Mouse (Mus musculus) midbrain, postnatal 0 days (tissue): Measurements from ENCODE around the gene R3hdml. TPM values are rescaled to one million over a fixed set of nuclear protein-coding genes. Genes with fewer than 3 reads are reported as not detected.
"Not testable (repeated sequence)": the region's sequence is repeated elsewhere in the genome, so short reads cannot be mapped to it uniquely, and the experiment has no call there.

Experiments
- ATAC-seq: fragments of 200-750 bp; cut with Nextera tagmentation; 2 replicates; pipeline ENCODE4 v1.8.0; 2017; ENCODE audit warnings: moderate number of reproducible peaks, mild to moderate bottlenecking, moderate TSS enrichment, moderate library complexity; ENCODE audit not compliant: low FRiP score
- DNase-seq: peaks from one replicate; pipeline ENCODE4 v3.0.0-alpha.2; 2015; ENCODE audit warnings: low spot score
- H3K27ac ChIP-seq: fragments of 300-500 bp; sonication (generic); 2 replicates; pipeline ENCODE4 v1.5.1; 2014; ENCODE audit warnings: low read depth, mild to moderate bottlenecking, low read length, mixed read lengths
- H3K27me3 ChIP-seq: fragments of 300-500 bp; sonication (generic); 2 replicates; pipeline ENCODE4 v1.6.1; 2014; ENCODE audit warnings: low read length, control low read depth, mixed read lengths; ENCODE audit not compliant: insufficient read depth
- H3K36me3 ChIP-seq: fragments of 300-500 bp; sonication (generic); 2 replicates; pipeline ENCODE4 v1.6.1; 2014; ENCODE audit warnings: low read length, control low read depth, mixed read lengths; ENCODE audit not compliant: insufficient read depth
- H3K4me1 ChIP-seq: fragments of 300-500 bp; sonication (generic); 2 replicates; pipeline ENCODE4 v1.6.1; 2014; ENCODE audit warnings: mild to moderate bottlenecking, control low read depth, antibody characterized with exemption, low read length, mixed read lengths; ENCODE audit not compliant: insufficient read depth
- H3K4me2 ChIP-seq: fragments of 300-500 bp; sonication (generic); 2 replicates; pipeline ENCODE4 v1.6.1; 2014; ENCODE audit warnings: low read depth, mild to moderate bottlenecking, low read length, mixed read lengths; ENCODE audit not compliant: poor library complexity, severe bottlenecking
- H3K4me3 ChIP-seq: fragments of 300-500 bp; sonication (generic); 2 replicates; pipeline ENCODE4 v1.5.1; 2014; ENCODE audit warnings: low read depth, mild to moderate bottlenecking, low read length, moderate library complexity
- H3K9ac ChIP-seq: fragments of 300-500 bp; sonication (generic); replicated peaks from 2 replicates; pipeline ENCODE4 v1.6.1; 2014; ENCODE audit warnings: mild to moderate bottlenecking, low read length, moderate library complexity, mixed read lengths; ENCODE audit not compliant: poor library complexity, severe bottlenecking
- H3K9me3 ChIP-seq: fragments of 300-500 bp; sonication (generic); 2 replicates; pipeline ENCODE4 v1.6.1; 2016; ENCODE audit warnings: low read length, control low read depth
- CTCF ChIP-seq: IDR thresholded peaks from 2 replicates; pipeline ENCODE4 v1.5.1; 2016; ENCODE audit warnings: antibody characterized with exemption, mild to moderate bottlenecking
- WGBS: fragments of 180-500 bp; shearing (Covaris S2); extraction: QIAGEN DNeasy Blood & Tissue Kit; methylation state at CpG from one replicate; pipeline ENCODE4 v1.1.7; 2014; 5-methylcytosine and 5-hydroxymethylcytosine counted together
- polyA plus RNA-seq: library from polyadenylated mRNA; unstranded; fragments of >200 nt; fragmentation: Nextera tagmentation; extraction: Ambion mirVana; gene quantifications from 2 replicates; pipeline ENCODE4 v1.2.1, GENCODE M21; 2015
- total RNA-seq: library from RNA; depleted of rRNA; stranded (reverse); fragments of >200 nt; gene quantifications from 2 replicates; pipeline ENCODE4 v1.2.3, GENCODE M21; 2014

R3hdml gene
- total and polyA plus RNA-seq, 2 experiments from 2014 or later: 0.38 to 0.70 TPM

DNA sequence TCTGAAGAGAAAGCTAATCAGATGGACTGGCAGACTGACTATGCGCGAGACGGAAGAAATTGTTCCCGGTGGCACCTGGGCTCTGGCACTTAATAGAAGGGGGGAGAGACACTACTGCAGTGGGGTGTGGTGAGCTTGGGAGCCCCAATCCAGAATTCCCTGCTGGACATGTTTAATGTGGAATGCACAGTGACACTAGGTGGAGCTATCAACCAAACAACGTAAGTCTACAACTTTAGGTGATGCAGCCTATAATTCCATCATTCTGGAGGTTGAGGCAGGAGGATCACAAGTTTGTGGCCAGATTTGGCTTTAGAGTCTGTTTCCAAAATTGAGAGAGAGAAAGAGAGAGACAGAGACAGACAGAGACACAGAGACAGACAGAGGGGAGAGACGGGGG is 39.4 kb upstream of the R3hdml start:
- no peak overlapping the region for H3K9ac ChIP-seq
- DNase-seq (no peak), ATAC-seq (no peak)
- no peaks in the 10 kb centered on the region for H3K9me3 ChIP-seq
- WGBS: 86% methylated on average over 6 of the region's 6 CpGs
- no peaks in the 10 kb centered on the region for H3K4me1 ChIP-seq
- no peak overlapping the region for H3K27ac ChIP-seq
- peaks cover 42% of the 10 kb centered on the region for H3K36me3 ChIP-seq
- no peak overlapping the region for H3K4me3 ChIP-seq
- no peaks in the 10 kb centered on the region for H3K27me3 ChIP-seq
- no peak overlapping the region for H3K4me2 ChIP-seq
- peak; percentile 59 for TF ChIP-seq CTCF

- H3K27me3 ChIP-seq: 0 out of 2 replicates have a peak, but pooled peaks cover 1% of the 10 kb centered on the region
- no peak overlapping the region for H3K27ac ChIP-seq
- DNase-seq (no peak), ATAC-seq (no peak)
- H3K4me3 ChIP-seq: no peak overlapping the region
- no peaks in the 10 kb centered on the region for H3K9me3 ChIP-seq
- H3K9ac ChIP-seq: no peak overlapping the region
- H3K36me3 ChIP-seq: peaks cover 38% of the 10 kb centered on the region
- WGBS: 91% methylated on average over 13 of the region's 13 CpGs
- peaks cover 1% of the 10 kb centered on the region; the same call in 1 of the 2 replicates for H3K4me1 ChIP-seq
- no peak for TF ChIP-seq CTCF
- H3K4me2 ChIP-seq: no peak overlapping the region
Measured at GRCm38 (mm10) chr2:163453378-163453777, 38.7 kb upstream of the R3hdml start.

DNA sequence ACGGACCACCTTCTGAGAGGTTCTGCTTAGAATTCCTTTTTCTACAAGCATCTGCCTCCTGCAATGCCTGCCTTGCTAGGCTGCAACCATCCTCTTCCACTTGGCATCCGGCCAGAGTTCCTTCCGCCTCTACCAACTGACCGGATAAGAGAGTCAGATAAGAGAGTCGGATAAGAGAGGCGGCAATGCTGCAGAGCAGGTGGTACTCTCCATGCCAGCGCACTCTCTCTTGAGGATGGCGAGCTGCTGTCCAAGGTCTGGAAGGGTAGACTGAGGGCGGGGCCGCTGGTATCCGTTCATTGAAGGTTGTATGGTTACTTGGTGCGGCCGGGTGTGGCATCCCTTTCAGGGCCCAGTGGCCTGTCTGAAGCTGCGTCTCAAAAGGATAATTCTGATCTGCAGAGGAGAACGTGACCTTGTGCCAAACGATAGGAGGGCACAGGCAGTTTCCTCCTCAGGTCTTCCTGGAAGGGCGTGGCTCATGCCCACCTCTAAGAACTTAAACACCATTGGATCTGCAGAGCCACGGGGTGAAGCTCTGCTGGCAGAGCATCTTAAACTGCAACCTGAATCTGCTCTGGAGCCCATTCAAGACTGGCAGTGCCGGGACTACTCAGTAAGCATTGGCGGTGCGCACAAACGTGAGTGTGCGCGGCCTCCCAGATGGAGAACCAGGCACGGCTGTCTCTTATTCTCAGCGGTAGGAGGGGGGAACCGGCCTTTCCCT is 33.4 kb upstream of the R3hdml start:
- WGBS: 57% methylated on average over 27 of the region's 27 CpGs
- TF ChIP-seq CTCF: no peak
- peak overlapping the region; percentile 30; the same call in 1 of the 2 replicates for H3K4me2 ChIP-seq
- H3K9ac ChIP-seq: no peak overlapping the region
- ATAC-seq (peak; percentile 45), DNase-seq (peak; percentile 6)
- no peak overlapping the region for H3K27ac ChIP-seq
- no peaks in the 10 kb centered on the region for H3K9me3 ChIP-seq
- peaks cover 3% of the 10 kb centered on the region; the same call in 1 of the 2 replicates for H3K4me1 ChIP-seq
- peaks cover 9% of the 10 kb centered on the region for H3K36me3 ChIP-seq
- H3K27me3 ChIP-seq: 0 out of 2 replicates have a peak, but pooled peaks cover 5% of the 10 kb centered on the region
- no peak overlapping the region for H3K4me3 ChIP-seq

DNA sequence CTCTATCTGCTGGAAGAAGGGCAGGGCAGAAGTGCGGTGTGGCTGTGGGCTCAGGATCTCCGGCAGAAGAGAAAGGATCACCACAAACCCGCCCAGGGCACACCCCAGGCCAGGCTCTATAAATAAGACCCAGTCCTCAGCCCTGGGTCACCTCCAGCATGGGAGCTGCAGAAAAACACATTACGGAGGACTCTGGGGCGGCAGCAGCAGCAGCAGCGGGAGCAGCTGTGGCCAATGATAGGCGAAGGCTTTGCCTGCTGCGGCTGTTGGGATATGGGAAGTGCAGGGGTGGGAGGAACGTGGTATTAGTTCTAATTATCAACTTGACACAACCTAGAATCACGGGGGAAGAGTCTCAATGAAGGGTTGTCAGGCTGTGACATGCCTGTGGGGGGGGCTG is 32.7 kb upstream of the R3hdml start:
- Histone ChIP-seq H3K4me2 (peak overlapping the region; percentile 30; the same call in 1 of the 2 replicates), H3K4me1 (peaks cover 3% of the 10 kb centered on the region; the same call in 1 of the 2 replicates), H3K4me3 (no peak overlapping the region), H3K9ac (no peak overlapping the region), H3K27ac (peak overlapping the region; percentile 39; the same call in 1 of the 2 replicates), H3K36me3 (peaks cover 3% of the 10 kb centered on the region), H3K27me3 (0 out of 2 replicates have a peak, but pooled peaks cover 5% of the 10 kb centered on the region), H3K9me3 (no peaks in the 10 kb centered on the region)
- peak; percentile 54 for DNase-seq
- ATAC-seq: peak; percentile 38; the same call in 1 of the 2 replicates
- WGBS: 43% methylated on average over 10 of the region's 10 CpGs
- no peak for TF ChIP-seq CTCF

DNA sequence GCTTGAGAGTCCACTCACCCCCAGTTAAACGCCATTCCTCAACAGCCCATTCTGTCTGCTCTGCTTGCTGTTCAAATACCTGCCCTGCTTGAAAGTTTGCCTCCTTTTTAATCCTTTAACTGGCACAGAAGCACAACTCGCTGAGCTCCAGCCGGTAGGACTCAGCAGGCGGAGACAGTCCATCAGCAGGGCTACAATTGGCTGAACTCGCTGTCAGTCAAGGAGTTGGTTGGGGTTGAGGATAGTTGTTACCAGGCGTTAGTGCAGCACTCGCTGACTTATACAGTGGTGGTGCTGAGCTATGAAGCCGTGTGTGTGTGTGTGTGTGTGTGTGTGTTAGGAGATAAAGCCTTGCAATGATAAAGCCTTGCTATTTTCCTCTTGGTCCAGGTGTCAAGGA is 31.5 kb upstream of the R3hdml start:
- no peak for TF ChIP-seq CTCF
- Histone ChIP-seq H3K27ac (no peak overlapping the region), H3K4me1 (peaks cover 3% of the 10 kb centered on the region; the same call in 1 of the 2 replicates), H3K36me3 (peaks cover 2% of the 10 kb centered on the region; the same call in 1 of the 2 replicates), H3K9ac (no peak overlapping the region), H3K27me3 (0 out of 2 replicates have a peak, but pooled peaks cover 5% of the 10 kb centered on the region), H3K4me2 (no peak overlapping the region), H3K4me3 (no peak overlapping the region), H3K9me3 (no peaks in the 10 kb centered on the region)
- WGBS: 89% methylated on average over 8 of the region's 8 CpGs
- DNase-seq (no peak), ATAC-seq (no peak)

DNA sequence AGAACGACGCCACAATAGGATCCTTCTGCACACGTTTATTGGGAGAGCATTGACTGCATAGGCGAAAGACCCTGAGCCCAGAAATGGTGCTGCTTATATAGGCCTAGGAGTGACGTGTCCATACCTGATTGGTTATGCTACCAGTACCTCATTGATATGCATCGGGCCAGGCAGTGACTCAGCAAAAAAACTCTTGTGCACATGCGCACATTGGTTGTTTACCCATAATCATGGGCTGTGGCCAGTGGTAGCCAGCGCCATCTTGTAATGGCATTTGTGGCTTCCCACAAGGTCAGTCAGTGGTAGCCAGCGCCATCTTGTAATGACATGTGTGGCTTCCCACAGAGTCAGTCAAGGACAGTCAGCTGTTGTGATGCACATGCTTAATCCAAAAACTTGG is 30.8 kb upstream of the R3hdml start:
- not testable (repeated sequence) for H3K9me3 ChIP-seq, H3K4me2 ChIP-seq, H3K4me1 ChIP-seq, H3K9ac ChIP-seq, H3K27me3 ChIP-seq, H3K4me3 ChIP-seq, H3K36me3 ChIP-seq, H3K27ac ChIP-seq, ATAC-seq, DNase-seq
- 96% methylated on average over 8 of the region's 9 CpGs for WGBS
